Mouse (Mus musculus) heart, postnatal 0 days (tissue): ENCODE data around the gene Tent4a.

Experiments
- CTCF ChIP-seq: IDR thresholded peaks from 2 replicates; pipeline ENCODE4 v1.5.1; 2016; ENCODE audit warnings: antibody characterized with exemption, control low read depth, low read depth
- EP300 ChIP-seq: IDR thresholded peaks from 2 replicates; pipeline ENCODE4 v1.6.1; 2016; ENCODE audit warnings: antibody characterized with exemption, low read depth

DNA sequence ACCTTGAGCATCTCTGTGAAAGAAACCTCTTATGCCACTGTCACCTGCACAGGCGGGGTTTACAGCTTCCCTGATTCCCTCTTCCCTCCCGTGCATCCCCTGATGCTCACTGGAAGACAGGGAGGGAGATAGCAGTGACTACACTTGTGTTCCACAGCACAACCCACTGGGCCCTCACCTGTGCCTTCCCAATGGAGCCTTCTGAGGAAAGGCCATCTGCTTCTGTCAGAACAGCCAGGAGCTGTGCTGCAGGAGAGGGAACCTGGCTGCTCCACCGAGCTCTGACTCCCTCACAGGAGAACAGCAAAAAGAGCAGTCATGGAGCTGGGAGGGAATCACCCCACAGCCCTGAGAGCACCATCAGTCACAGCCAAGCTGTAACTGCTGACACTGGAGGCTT lies 4.3 kb downstream of the Tent4a start:
- TF ChIP-seq CTCF (no peak), EP300 (no peak)
